8 mouse cellular contexts compared by ENCODE assay signal in the genomic region with DNA sequence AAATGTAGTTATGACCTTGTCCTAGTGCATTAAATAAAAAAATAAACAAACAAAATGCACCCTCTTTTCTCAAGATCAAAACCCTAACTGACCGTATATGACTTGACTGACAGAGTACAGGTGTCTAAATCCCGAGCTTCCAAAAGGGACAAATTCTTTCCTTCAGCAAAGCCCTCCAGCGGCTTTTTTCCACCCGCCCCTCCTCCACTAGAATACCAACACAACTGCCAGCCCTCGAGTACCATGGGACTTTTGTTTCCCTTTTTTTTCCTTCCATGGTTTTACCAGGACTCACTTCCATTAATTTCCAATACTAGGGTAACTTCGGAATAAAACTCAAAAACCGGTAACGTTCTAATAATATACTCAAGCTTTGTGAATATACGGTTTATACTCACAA. TPM values are rescaled to one million over a fixed set of nuclear protein-coding genes. Genes with fewer than 3 reads are reported as not detected.
DNase-seq lines count a peak whose midpoint lies in the region; ATAC-seq and TF ChIP-seq lines count a peak whose summit lies in the region.

No protein-coding gene starts in this region.

- H3K27me3 ChIP-seq in kidney, adult 2 months (replicated peaks; ENCODE audit: control insufficient read depth, insufficient read depth, low read length) = no peaks in the 10 kb centered on the region
- H3K27me3 ChIP-seq in hindbrain, embryonic 14.5 days (ENCODE audit: control insufficient read depth, insufficient read depth, low read length) = no peaks in the 10 kb centered on the region
- H3K27me3 ChIP-seq in lung, embryonic 15.5 days = no peaks in the 10 kb centered on the region

- peak; percentile 13 for DNase-seq in kidney, adult 2 months
- no peak for DNase-seq in kidney, adult 18-20 months
- peak; percentile 41 for DNase-seq in embryo, embryonic 9.5 days (ENCODE audit: extremely low spot score)
- DNase-seq in hindbrain, embryonic 14.5 days (ENCODE audit: low spot score) = peak; percentile 46
- DNase-seq in urinary bladder, postnatal 25 days (ENCODE audit: low spot score) = no peak
- no peak for DNase-seq in cerebellum, adult 9-11 months
- no peak for DNase-seq in urinary bladder, postnatal 4 days (ENCODE audit: low spot score in 2 of 2)

- H3K9me3 ChIP-seq in hindbrain, embryonic 14.5 days (ENCODE audit: control insufficient read depth, low read length) = no peaks in the 10 kb centered on the region
- no peaks in the 10 kb centered on the region for H3K9me3 ChIP-seq in lung, embryonic 15.5 days

- H3K4me1 ChIP-seq in kidney, adult 2 months (ENCODE audit: control insufficient read depth, insufficient read depth, low read length) = peaks cover 3% of the 10 kb centered on the region; the same call in 1 of the 2 replicates
- peaks cover 16% of the 10 kb centered on the region for H3K4me1 ChIP-seq in hindbrain, embryonic 14.5 days (replicated peaks; ENCODE audit: control insufficient read depth, insufficient read depth, low read length)
- peaks cover 31% of the 10 kb centered on the region for H3K4me1 ChIP-seq in lung, embryonic 15.5 days

- no peak overlapping the region for H3K27ac ChIP-seq in kidney, adult 2 months (ENCODE audit: insufficient read depth, low read depth, low read length)
- peak overlapping the region; percentile 97; the same call in 1 of the 2 replicates for H3K27ac ChIP-seq in hindbrain, embryonic 14.5 days
- H3K27ac ChIP-seq in lung, embryonic 15.5 days = no peak overlapping the region

- peak overlapping the region; percentile 33; the same call in 1 of the 2 replicates for H3K4me3 ChIP-seq in kidney, adult 2 months (ENCODE audit: insufficient read depth, low read depth, low read length)
- peak overlapping the region; percentile 94 for H3K4me3 ChIP-seq in hindbrain, embryonic 14.5 days (replicated peaks; ENCODE audit: low read length)
- peak overlapping the region; percentile 96 for H3K4me3 ChIP-seq in lung, embryonic 15.5 days

- peak overlapping the region; percentile 90 for H3K4me2 ChIP-seq in hindbrain, embryonic 14.5 days (replicated peaks)
- H3K4me2 ChIP-seq in lung, embryonic 15.5 days = peak overlapping the region; percentile 58

- TF ChIP-seq CTCF in kidney, adult 2 months (conservative IDR thresholded peaks at IDR 0.05; ENCODE audit: insufficient read depth, insufficient read length, low read depth, low read length) = no peak

- 2% methylated on average over 9 of the region's 9 CpGs for WGBS in kidney, adult 2 months
- WGBS in hindbrain, embryonic 14.5 days = under 1% methylated on average over 9 of the region's 9 CpGs
- WGBS in lung, embryonic 15.5 days = 0% methylated on average over 9 of the region's 9 CpGs

- ATAC-seq in hindbrain, embryonic 14.5 days (ENCODE audit: low FRiP score) = no peak
- no peak for ATAC-seq in lung, embryonic 15.5 days (ENCODE audit: borderline replicate concordance, extremely low read depth, low FRiP score, low TSS enrichment)

- H3K9ac ChIP-seq in hindbrain, embryonic 14.5 days = peak overlapping the region; percentile 99
- H3K9ac ChIP-seq in lung, embryonic 15.5 days = peak overlapping the region; percentile 98

- no peak for TF ChIP-seq POLR2A in kidney, adult 2 months (IDR thresholded peaks at IDR 0.05; ENCODE audit: low read depth, low read length)

- no peaks in the 10 kb centered on the region for H3K36me3 ChIP-seq in kidney, adult 2 months (ENCODE audit: control insufficient read depth, insufficient read depth, low read length)
- no peaks in the 10 kb centered on the region for H3K36me3 ChIP-seq in hindbrain, embryonic 14.5 days (replicated peaks; ENCODE audit: control insufficient read depth, insufficient read depth)
- no peaks in the 10 kb centered on the region for H3K36me3 ChIP-seq in lung, embryonic 15.5 days

RNA-seq across cellular contexts. Expression of gene Tra2a, which starts 1.4 kb away (rescaled TPM):
- polyA plus RNA-seq in kidney, adult 2 months (2012; rRNA removed) = 18.4 and 22.7 TPM in 2 replicates
- 42.3 and 44.5 TPM in 2 replicates for polyA plus RNA-seq in hindbrain, embryonic 14.5 days (2014; fragmentation: Nextera tagmentation; extraction: Ambion mirVana)
- polyA plus RNA-seq in lung, embryonic 15.5 days (2015; fragmentation: Nextera tagmentation; extraction: Ambion mirVana) = 113 TPM in 2 replicates

RNA-seq across cellular contexts. Expression of gene Igf2bp3, which starts 47.7 kb away (rescaled TPM):
- polyA plus RNA-seq in kidney, adult 2 months (2012; rRNA removed) = 0.03 and 0.04 TPM in 2 replicates
- polyA plus RNA-seq in hindbrain, embryonic 14.5 days (2014; fragmentation: Nextera tagmentation; extraction: Ambion mirVana) = 25.4 and 30.4 TPM in 2 replicates
- 46.5 and 50.5 TPM in 2 replicates for polyA plus RNA-seq in lung, embryonic 15.5 days (2015; fragmentation: Nextera tagmentation; extraction: Ambion mirVana)

RNA-seq across cellular contexts. Expression of gene Ccdc126, which starts 56.7 kb away (rescaled TPM):
- 4.0 and 4.5 TPM in 2 replicates for polyA plus RNA-seq in kidney, adult 2 months (2012; rRNA removed)
- 11.0 and 11.2 TPM in 2 replicates for polyA plus RNA-seq in hindbrain, embryonic 14.5 days (2014; fragmentation: Nextera tagmentation; extraction: Ambion mirVana)
- 12.2 and 13.4 TPM in 2 replicates for polyA plus RNA-seq in lung, embryonic 15.5 days (2015; fragmentation: Nextera tagmentation; extraction: Ambion mirVana)

Comparison
In these comparisons a context has a peak if more than half of its experiments do, and no peak if none do; other contexts are left out.
1. DNase-seq: peak in kidney, adult 2 months (single experiment), embryo, embryonic 9.5 days (single experiment) and hindbrain, embryonic 14.5 days (single experiment); none in kidney, adult 18-20 months (single experiment), urinary bladder, postnatal 25 days (single experiment), cerebellum, adult 9-11 months (single experiment) and urinary bladder, postnatal 4 days (0 of 2).
2. H3K4me3 ChIP-seq: peak in every context shown above with its lines; median percentile 96 in lung, embryonic 15.5 days; 94 in hindbrain, embryonic 14.5 days; 33 in kidney, adult 2 months.
3. RNA of gene Igf2bp3, which starts 47.7 kb away (polyA plus RNA-seq): 46.5 to 50.5 TPM in lung, embryonic 15.5 days and 25.4 to 30.4 TPM in hindbrain, embryonic 14.5 days; 0.03 to 0.04 TPM in kidney, adult 2 months; every median in the first group is over 10 times any median in the second.